Mouse (Mus musculus) kidney, embryonic 16.5 days (tissue): ENCODE measurements at regions not wholly inside any gene's neighbourhood (a gene's known extent, or its start where the extent isn't known, plus 50 kb on each side); places are given as distances from the start of the nearest gene placed in this dataset.

Experiments used
- ATAC-seq: fragments of 200-750 bp; cut with Nextera tagmentation; 2 replicates; pipeline ENCODE4 v1.8.0; 2017; ENCODE audit warnings: moderate TSS enrichment; ENCODE audit not compliant: low FRiP score, low TSS enrichment
- H3K27ac ChIP-seq: fragments of 300-500 bp; sonication (generic); 2 replicates; pipeline ENCODE4 v1.5.1; 2014; ENCODE audit warnings: low read length
- H3K27me3 ChIP-seq: fragments of 300-500 bp; sonication (generic); 2 replicates; pipeline ENCODE4 v1.6.1; 2014; ENCODE audit warnings: low read length, control low read depth, mixed read lengths; ENCODE audit not compliant: insufficient read depth
- H3K36me3 ChIP-seq: fragments of 300-500 bp; sonication (generic); 2 replicates; pipeline ENCODE4 v1.6.1; 2014; ENCODE audit warnings: low read length, control low read depth, mixed read lengths; ENCODE audit not compliant: insufficient read depth
- H3K4me1 ChIP-seq: fragments of 300-500 bp; sonication (generic); 2 replicates; pipeline ENCODE4 v1.6.1; 2014; ENCODE audit warnings: low read length, control low read depth, mixed read lengths; ENCODE audit not compliant: insufficient read depth
- H3K4me2 ChIP-seq: fragments of 300-500 bp; sonication (generic); replicated peaks from 2 replicates; pipeline ENCODE4 v1.6.1; 2014; ENCODE audit warnings: low read depth, low read length
- H3K4me3 ChIP-seq: fragments of 300-500 bp; sonication (generic); 2 replicates; pipeline ENCODE4 v1.5.1; 2014; ENCODE audit warnings: mild to moderate bottlenecking, low read length
- H3K9ac ChIP-seq: fragments of 300-500 bp; sonication (generic); replicated peaks from 2 replicates; pipeline ENCODE4 v1.6.1; 2014; ENCODE audit warnings: low read length
- H3K9me3 ChIP-seq: fragments of 300-500 bp; sonication (generic); 2 replicates; pipeline ENCODE4 v1.6.1; 2016; ENCODE audit warnings: low read length, control low read depth
- WGBS: fragments of 180-500 bp; shearing (Covaris S2); extraction: QIAGEN DNeasy Blood & Tissue Kit; methylation state at CpG from one replicate; pipeline ENCODE4 v1.1.7; 2014; 5-methylcytosine and 5-hydroxymethylcytosine counted together

- ATAC-seq: no peak
- Histone ChIP-seq H3K4me1 (no peaks in the 10 kb centered on the region), H3K4me3 (no peak overlapping the region), H3K9me3 (no peaks in the 10 kb centered on the region), H3K36me3 (no peaks in the 10 kb centered on the region), H3K27ac (no peak overlapping the region), H3K27me3 (no peaks in the 10 kb centered on the region), H3K4me2 (no peak overlapping the region), H3K9ac (no peak overlapping the region)
- 67% methylated on average over 7 of the region's 7 CpGs for WGBS
Measured at GRCm38 (mm10) chr8:15311045-15311444, 265.2 kb upstream of the BB014433 start.

GRCm38 (mm10) chr8:15304143-15304677 lies 258.3 kb upstream of the BB014433 start:
- Histone ChIP-seq H3K27ac (no peak overlapping the region), H3K9me3 (no peaks in the 10 kb centered on the region), H3K4me2 (no peak overlapping the region), H3K27me3 (no peaks in the 10 kb centered on the region), H3K4me3 (no peak overlapping the region), H3K36me3 (no peaks in the 10 kb centered on the region), H3K4me1 (no peaks in the 10 kb centered on the region), H3K9ac (no peak overlapping the region)
- 83% methylated on average over 2 of the region's 2 CpGs for WGBS
- ATAC-seq: no peak

- Histone ChIP-seq H3K27ac (no peak overlapping the region), H3K9me3 (no peaks in the 10 kb centered on the region), H3K36me3 (no peaks in the 10 kb centered on the region), H3K4me1 (no peaks in the 10 kb centered on the region), H3K27me3 (no peaks in the 10 kb centered on the region), H3K4me3 (no peak overlapping the region), H3K9ac (no peak overlapping the region), H3K4me2 (no peak overlapping the region)
- WGBS: 23% methylated on average over 5 of the region's 5 CpGs
- ATAC-seq: no peak
Measured at GRCm38 (mm10) chr8:15273775-15274174, 227.9 kb upstream of the BB014433 start.

DNA sequence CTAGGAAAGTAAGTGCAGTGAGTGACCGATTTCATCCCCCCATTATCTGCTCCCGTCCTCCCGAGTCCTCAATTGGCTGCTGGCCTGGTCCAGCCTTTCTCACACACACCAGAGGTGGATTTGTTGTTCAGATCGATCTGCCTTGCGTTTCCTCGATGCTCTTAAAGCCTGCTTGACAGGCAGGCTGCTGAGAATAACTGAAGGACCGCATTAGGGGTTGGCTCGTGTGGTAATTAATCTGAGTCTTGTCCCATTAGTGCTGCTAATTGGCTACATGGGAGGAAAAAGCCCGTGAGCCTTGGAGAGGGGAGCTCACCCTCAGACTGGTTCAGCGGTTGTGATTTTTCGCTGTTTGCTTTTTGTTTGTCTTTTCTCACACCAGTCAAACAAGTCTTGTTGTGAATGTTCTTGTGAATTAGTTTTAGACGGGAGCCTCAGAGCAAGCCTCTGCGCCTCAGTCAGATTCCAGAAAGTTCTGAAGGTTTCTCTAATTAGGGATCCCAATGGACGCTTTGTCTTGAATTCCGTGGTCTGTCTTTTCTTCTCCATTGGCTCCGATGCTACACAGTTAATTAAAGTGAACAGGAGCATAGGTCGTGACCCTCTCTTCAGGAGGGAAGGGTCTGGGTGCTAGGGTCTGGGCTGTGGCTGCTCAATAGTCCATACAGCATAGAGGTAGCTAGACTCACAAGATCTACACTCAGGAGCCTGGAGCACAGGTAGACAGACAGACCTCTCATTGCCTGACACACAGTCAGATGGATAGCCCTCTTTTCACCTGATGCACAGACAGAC lies 226.1 kb upstream of the BB014433 start:
- H3K4me2 ChIP-seq: no peak overlapping the region
- no peaks in the 10 kb centered on the region for H3K4me1 ChIP-seq
- H3K9me3 ChIP-seq: no peaks in the 10 kb centered on the region
- 45% methylated on average over 17 of the region's 17 CpGs for WGBS
- H3K27ac ChIP-seq: no peak overlapping the region
- no peak overlapping the region for H3K9ac ChIP-seq
- H3K36me3 ChIP-seq: no peaks in the 10 kb centered on the region
- no peaks in the 10 kb centered on the region for H3K27me3 ChIP-seq
- H3K4me3 ChIP-seq: no peak overlapping the region
- ATAC-seq: no peak

GRCm38 (mm10) chr8:15270290-15270689 lies 224.4 kb upstream of the BB014433 start:
- no peaks in the 10 kb centered on the region for H3K9me3 ChIP-seq
- H3K27me3 ChIP-seq: no peaks in the 10 kb centered on the region
- no peak overlapping the region for H3K27ac ChIP-seq
- WGBS: 12% methylated on average over 5 of the region's 5 CpGs
- H3K4me1 ChIP-seq: no peaks in the 10 kb centered on the region
- no peak; the same call in 1 of the 2 replicates for ATAC-seq
- no peak overlapping the region for H3K4me2 ChIP-seq
- H3K36me3 ChIP-seq: no peaks in the 10 kb centered on the region
- no peak overlapping the region for H3K4me3 ChIP-seq
- no peak overlapping the region for H3K9ac ChIP-seq

- ATAC-seq: no peak
- H3K27me3 ChIP-seq: no peaks in the 10 kb centered on the region
- H3K9me3 ChIP-seq: no peaks in the 10 kb centered on the region
- WGBS: 91% methylated on average over 12 of the region's 12 CpGs
- no peak overlapping the region for H3K4me3 ChIP-seq
- no peaks in the 10 kb centered on the region for H3K4me1 ChIP-seq
- no peaks in the 10 kb centered on the region for H3K36me3 ChIP-seq
- no peak overlapping the region for H3K27ac ChIP-seq
- no peak overlapping the region for H3K4me2 ChIP-seq
- H3K9ac ChIP-seq: no peak overlapping the region
Measured at GRCm38 (mm10) chr8:15244770-15245485, 199.1 kb upstream of the BB014433 start.

GRCm38 (mm10) chr8:15235410-15235809 lies 189.5 kb upstream of the BB014433 start:
- no peaks in the 10 kb centered on the region for H3K4me1 ChIP-seq
- H3K27me3 ChIP-seq: no peaks in the 10 kb centered on the region
- no peaks in the 10 kb centered on the region for H3K36me3 ChIP-seq
- no peak for ATAC-seq
- H3K27ac ChIP-seq: no peak overlapping the region
- no peak overlapping the region for H3K4me3 ChIP-seq
- no peaks in the 10 kb centered on the region for H3K9me3 ChIP-seq
- no peak overlapping the region for H3K9ac ChIP-seq
- no peak overlapping the region for H3K4me2 ChIP-seq
- WGBS: 67% methylated on average over 3 of the region's 3 CpGs

- no peaks in the 10 kb centered on the region for H3K4me1 ChIP-seq
- WGBS: 41% methylated on average over 8 of the region's 8 CpGs
Measured at GRCm38 (mm10) chr8:15233241-15233640, 187.4 kb upstream of the BB014433 start.

DNA sequence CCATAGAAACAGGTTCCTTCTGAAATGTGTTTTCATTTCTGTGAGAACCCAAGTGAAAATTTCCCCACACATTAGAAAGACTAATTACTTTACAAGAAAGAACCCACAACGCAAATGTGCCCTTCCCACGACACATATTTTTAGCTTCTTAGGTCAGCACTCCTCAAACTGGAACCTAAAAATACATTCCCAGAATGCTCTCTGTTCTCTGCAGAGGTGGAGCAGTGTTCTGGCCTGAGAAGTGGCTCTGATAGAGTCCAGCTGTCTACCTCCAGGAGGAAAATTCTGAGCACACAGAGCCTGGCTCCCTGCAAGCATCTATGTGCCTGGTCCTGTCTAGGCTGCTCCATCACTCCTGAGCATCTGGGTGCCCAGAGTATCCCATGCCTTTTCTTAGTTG lies 184.3 kb upstream of the BB014433 start:
- no peak overlapping the region for H3K9ac ChIP-seq
- WGBS: 50% methylated on average over 2 of the region's 2 CpGs
- no peak for ATAC-seq

More at GRCm38 (mm10) chr8:15233241-15233640, 187.4 kb upstream of the BB014433 start:
- no peak overlapping the region for H3K27ac ChIP-seq
- H3K27me3 ChIP-seq: no peaks in the 10 kb centered on the region
- no peaks in the 10 kb centered on the region for H3K9me3 ChIP-seq
- no peak overlapping the region for H3K9ac ChIP-seq
- no peak for ATAC-seq
- H3K36me3 ChIP-seq: no peaks in the 10 kb centered on the region
- H3K4me2 ChIP-seq: no peak overlapping the region
- H3K4me3 ChIP-seq: no peak overlapping the region

More for the DNA sequence above, 184.3 kb upstream of the BB014433 start:
- Histone ChIP-seq H3K36me3 (no peaks in the 10 kb centered on the region), H3K27ac (no peak overlapping the region), H3K4me2 (no peak overlapping the region), H3K4me1 (no peaks in the 10 kb centered on the region), H3K4me3 (no peak overlapping the region), H3K27me3 (no peaks in the 10 kb centered on the region), H3K9me3 (no peaks in the 10 kb centered on the region)
